Mouse (Mus musculus): Measurements from ENCODE around the gene Ebf1. TPM values are rescaled to one million over a fixed set of nuclear protein-coding genes. Genes with fewer than 3 reads are reported as not detected.

Gene Ebf1
- total and polyA plus RNA-seq, 2 experiments from 2014 or later: 27.1 to 30.0 TPM

DNA sequence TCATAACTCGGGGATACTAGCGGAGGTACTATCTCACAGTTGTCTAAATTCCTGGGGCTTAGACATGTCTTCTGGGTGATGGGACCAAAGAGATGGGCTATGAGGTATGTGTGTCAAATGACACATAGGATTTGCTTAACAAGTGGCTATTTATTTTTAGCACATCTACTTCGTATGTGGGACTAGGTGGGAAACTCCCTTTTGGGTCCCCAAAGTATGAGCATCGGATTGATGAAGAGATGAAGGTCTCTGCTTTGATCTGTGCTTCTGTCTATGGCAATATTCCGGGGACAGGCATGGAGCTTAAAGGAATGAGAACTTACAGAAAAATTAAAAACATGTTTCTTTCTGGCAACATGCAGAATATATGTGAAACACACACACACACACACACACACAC lies 44.8 kb downstream of the Ebf1 start:
- WGBS: 77% methylated on average over 5 of the region's 5 CpGs
- no peak for TF ChIP-seq CTCF (IDR thresholded peaks at IDR 0.05)
- Histone ChIP-seq H3K36me3 (ENCODE audit: insufficient read depth, low read length) (no peaks in the 10 kb centered on the region), H3K4me2 (ENCODE audit: low read depth, low read length, poor library complexity, severe bottlenecking) (no peak overlapping the region), H3K27ac (ENCODE audit: low read depth, low read length) (no peak overlapping the region), H3K27me3 (ENCODE audit: insufficient read depth, low read length) (no peaks in the 10 kb centered on the region), H3K4me1 (ENCODE audit: insufficient read depth, low read length) (no peaks in the 10 kb centered on the region), H3K9ac (replicated peaks; ENCODE audit: low read length, poor library complexity, severe bottlenecking) (no peak overlapping the region), H3K9me3 (ENCODE audit: low read length) (no peaks in the 10 kb centered on the region), H3K4me3 (ENCODE audit: low read depth, low read length) (no peak overlapping the region)
- ATAC-seq (ENCODE audit: low FRiP score) (no peak), DNase-seq (ENCODE audit: low spot score) (no peak)

DNA sequence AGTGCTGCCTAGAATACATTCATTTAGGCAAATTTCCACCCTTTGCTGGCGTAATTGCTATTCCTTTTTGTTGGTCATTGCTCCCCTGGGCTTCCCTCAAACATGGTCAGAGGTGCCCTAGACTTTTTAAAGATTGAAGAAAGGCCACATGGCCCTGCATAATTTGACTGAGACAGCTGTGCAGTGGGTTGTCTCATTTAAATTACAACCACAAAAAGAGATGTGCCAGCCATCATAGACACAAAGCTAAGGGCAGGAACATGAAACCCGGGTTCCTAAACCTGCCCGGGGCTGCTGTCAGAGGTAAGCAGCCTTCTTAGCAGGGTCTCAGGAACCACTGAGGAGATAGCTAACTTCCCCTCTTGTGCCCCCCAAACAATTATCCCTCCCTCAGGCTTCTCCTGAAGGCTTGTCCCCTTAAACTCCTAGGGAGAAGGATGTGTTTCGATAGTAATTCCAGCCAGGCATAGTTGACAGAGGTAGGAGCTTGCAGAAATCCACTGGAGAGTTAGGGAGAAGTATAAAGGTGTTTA lies 46.6 kb downstream of the Ebf1 start:
- Histone ChIP-seq H3K4me1 (ENCODE audit: insufficient read depth, low read length) (no peaks in the 10 kb centered on the region), H3K27me3 (ENCODE audit: insufficient read depth, low read length) (no peaks in the 10 kb centered on the region), H3K4me2 (ENCODE audit: low read depth, low read length, poor library complexity, severe bottlenecking) (no peak overlapping the region), H3K9ac (replicated peaks; ENCODE audit: low read length, poor library complexity, severe bottlenecking) (no peak overlapping the region), H3K36me3 (ENCODE audit: insufficient read depth, low read length) (no peaks in the 10 kb centered on the region), H3K4me3 (ENCODE audit: low read depth, low read length) (no peak overlapping the region), H3K9me3 (ENCODE audit: low read length) (no peaks in the 10 kb centered on the region), H3K27ac (ENCODE audit: low read depth, low read length) (no peak overlapping the region)
- no peak for TF ChIP-seq CTCF (IDR thresholded peaks at IDR 0.05)
- 37% methylated on average over 4 of the region's 4 CpGs for WGBS
- DNase-seq (ENCODE audit: low spot score) (no peak), ATAC-seq (ENCODE audit: low FRiP score) (no peak)

DNA sequence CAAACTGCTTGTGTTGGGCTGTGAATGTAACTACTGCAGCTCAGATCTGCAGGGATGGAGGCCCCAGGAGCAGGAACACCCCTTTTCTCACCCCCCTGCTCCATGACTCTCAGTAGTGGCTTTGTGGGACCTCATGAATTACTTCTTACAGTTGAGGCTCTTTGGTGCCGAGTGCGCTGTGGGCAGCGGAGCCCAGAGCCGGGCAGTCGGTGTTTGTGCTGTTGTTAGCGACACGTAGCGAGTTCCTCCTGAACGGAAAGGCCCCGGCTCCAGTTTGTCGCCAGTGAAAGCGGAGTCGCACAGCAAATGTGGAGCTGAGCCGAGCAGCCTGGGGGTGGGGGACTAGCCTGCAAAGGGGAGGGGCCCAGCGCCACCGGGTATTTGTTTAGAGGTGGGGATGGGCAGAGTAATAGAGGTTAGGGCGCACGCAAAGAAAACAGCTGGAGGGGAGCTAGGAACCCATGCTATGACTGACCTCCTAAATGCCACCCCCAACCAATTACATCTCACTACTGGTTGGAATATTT lies 48.1 kb downstream of the Ebf1 start:
- Histone ChIP-seq H3K9ac (replicated peaks; ENCODE audit: low read length, poor library complexity, severe bottlenecking) (no peak overlapping the region), H3K27me3 (ENCODE audit: insufficient read depth, low read length) (no peaks in the 10 kb centered on the region), H3K4me2 (ENCODE audit: low read depth, low read length, poor library complexity, severe bottlenecking) (peak overlapping the region; percentile 55), H3K36me3 (ENCODE audit: insufficient read depth, low read length) (no peaks in the 10 kb centered on the region), H3K27ac (ENCODE audit: low read depth, low read length) (no peak overlapping the region), H3K9me3 (ENCODE audit: low read length) (no peaks in the 10 kb centered on the region), H3K4me3 (ENCODE audit: low read depth, low read length) (peak overlapping the region; percentile 27), H3K4me1 (ENCODE audit: insufficient read depth, low read length) (no peaks in the 10 kb centered on the region)
- ATAC-seq (ENCODE audit: low FRiP score) (peak; percentile 73; the same call in 1 of the 2 replicates), DNase-seq (ENCODE audit: low spot score) (peak; percentile 61)
- no peak for TF ChIP-seq CTCF (IDR thresholded peaks at IDR 0.05)
- 6% methylated on average over 18 of the region's 18 CpGs for WGBS

DNA sequence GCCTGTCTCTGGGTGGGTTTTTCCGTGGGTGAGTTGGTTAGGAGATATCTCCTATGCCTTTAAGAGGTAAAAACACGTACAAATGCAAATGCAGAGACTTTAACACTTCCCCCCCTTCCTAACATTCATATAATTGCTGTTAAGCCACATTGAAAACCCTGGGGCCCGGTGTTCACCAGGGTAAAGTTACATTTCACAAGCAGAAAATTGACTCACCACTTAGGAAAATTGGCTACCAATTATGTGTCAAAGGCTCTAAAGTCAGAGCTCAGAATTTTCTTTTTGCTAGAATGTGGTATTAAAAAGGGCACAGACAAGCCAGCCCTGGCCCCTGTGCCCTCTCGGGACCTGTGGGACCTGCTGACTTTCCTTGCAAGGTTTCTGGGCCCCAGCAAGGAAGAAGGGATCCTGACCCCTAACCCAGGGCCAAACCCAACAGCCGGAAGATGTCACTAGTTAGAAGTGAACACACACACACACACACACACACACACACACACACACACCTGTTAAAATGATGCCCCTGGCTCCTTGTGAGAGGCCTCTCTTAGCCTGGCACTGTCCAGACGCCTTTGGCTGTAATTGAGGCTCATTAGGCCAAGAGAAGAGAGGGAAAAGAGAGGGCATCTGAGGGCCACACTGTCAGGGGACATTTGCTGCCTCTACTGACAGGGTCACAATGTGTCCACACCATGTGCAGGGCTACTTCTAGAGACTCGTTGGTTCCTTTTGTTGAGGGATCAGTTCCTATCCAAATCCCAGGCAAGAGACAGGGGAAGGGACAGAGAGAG lies 48.8 kb downstream of the Ebf1 start:
- ATAC-seq (ENCODE audit: low FRiP score) (no peak), DNase-seq (ENCODE audit: low spot score) (no peak)
- H3K9ac ChIP-seq (replicated peaks; ENCODE audit: low read length, poor library complexity, severe bottlenecking): no peak overlapping the region
- TF ChIP-seq CTCF (IDR thresholded peaks at IDR 0.05): no peak
- WGBS: 56% methylated on average over 7 of the region's 7 CpGs
- no peaks in the 10 kb centered on the region for H3K9me3 ChIP-seq (ENCODE audit: low read length)
- H3K4me3 ChIP-seq (ENCODE audit: low read depth, low read length): 0 out of 2 replicates have a peak overlapping the region, but pooled peaks have one; percentile 27
- no peak overlapping the region for H3K27ac ChIP-seq (ENCODE audit: low read depth, low read length)
- H3K36me3 ChIP-seq (ENCODE audit: insufficient read depth, low read length): no peaks in the 10 kb centered on the region
- H3K4me1 ChIP-seq (ENCODE audit: insufficient read depth, low read length): no peaks in the 10 kb centered on the region
- H3K27me3 ChIP-seq (ENCODE audit: insufficient read depth, low read length): no peaks in the 10 kb centered on the region
- H3K4me2 ChIP-seq (ENCODE audit: low read depth, low read length, poor library complexity, severe bottlenecking): no peak overlapping the region

DNA sequence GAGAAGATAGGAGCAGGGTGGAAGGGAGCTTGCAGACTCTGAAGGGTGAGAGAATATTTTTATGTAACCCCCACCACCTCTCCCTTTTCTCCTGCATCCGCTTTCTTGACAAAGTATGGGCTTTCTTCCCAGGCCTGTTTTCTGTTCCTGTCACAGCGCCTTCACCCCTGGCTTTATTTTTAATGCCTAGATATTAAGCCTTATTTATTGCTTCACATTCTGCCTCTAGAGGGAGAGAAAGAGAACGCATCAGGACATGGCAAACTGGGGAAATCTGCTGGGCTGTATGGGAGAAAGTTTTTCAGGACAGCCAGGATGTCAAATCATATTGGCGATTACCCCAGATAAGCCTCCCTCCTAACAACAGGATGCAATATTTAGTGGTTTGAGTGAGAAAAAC lies 49.6 kb downstream of the Ebf1 start:
- H3K4me1 ChIP-seq (ENCODE audit: insufficient read depth, low read length): no peaks in the 10 kb centered on the region
- no peaks in the 10 kb centered on the region for H3K27me3 ChIP-seq (ENCODE audit: insufficient read depth, low read length)
- H3K9ac ChIP-seq (replicated peaks; ENCODE audit: low read length, poor library complexity, severe bottlenecking): no peak overlapping the region
- 55% methylated on average over 4 of the region's 4 CpGs for WGBS
- H3K36me3 ChIP-seq (ENCODE audit: insufficient read depth, low read length): no peaks in the 10 kb centered on the region
- DNase-seq (ENCODE audit: low spot score) (no peak), ATAC-seq (ENCODE audit: low FRiP score) (no peak)
- no peaks in the 10 kb centered on the region for H3K9me3 ChIP-seq (ENCODE audit: low read length)
- no peak overlapping the region for H3K4me3 ChIP-seq (ENCODE audit: low read depth, low read length)
- H3K4me2 ChIP-seq (ENCODE audit: low read depth, low read length, poor library complexity, severe bottlenecking): no peak overlapping the region
- H3K27ac ChIP-seq (ENCODE audit: low read depth, low read length): no peak overlapping the region
- TF ChIP-seq CTCF (IDR thresholded peaks at IDR 0.05): peak; percentile 64

DNA sequence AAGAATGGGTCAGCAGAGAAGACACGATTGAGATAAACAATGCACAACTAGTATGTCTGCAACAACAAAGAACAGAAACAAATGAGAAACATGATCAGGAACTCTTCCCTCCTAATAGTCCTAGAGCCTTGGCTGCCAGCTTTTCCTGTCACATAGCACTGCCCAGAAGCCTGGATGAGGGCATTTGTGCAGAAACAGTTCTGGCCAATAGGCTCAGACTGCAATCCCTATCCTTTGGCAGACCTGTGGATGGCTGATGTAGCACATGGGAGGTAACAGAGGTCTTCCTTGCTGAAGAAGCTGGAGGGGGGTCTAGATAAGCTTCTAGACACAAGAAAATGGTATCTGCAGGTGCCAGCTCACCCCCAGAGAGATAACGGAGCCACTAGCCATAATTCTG lies 64.2 kb downstream of the Ebf1 start:
- H3K36me3 ChIP-seq (ENCODE audit: insufficient read depth, low read length): no peaks in the 10 kb centered on the region
- H3K4me3 ChIP-seq (ENCODE audit: low read depth, low read length): no peak overlapping the region
- ATAC-seq (ENCODE audit: low FRiP score) (no peak), DNase-seq (ENCODE audit: low spot score) (no peak)
- H3K9ac ChIP-seq (replicated peaks; ENCODE audit: low read length, poor library complexity, severe bottlenecking): no peak overlapping the region
- WGBS: 80% methylated on average over 2 of the region's 2 CpGs
- no peak overlapping the region for H3K27ac ChIP-seq (ENCODE audit: low read depth, low read length)
- no peak overlapping the region for H3K4me2 ChIP-seq (ENCODE audit: low read depth, low read length, poor library complexity, severe bottlenecking)
- no peaks in the 10 kb centered on the region for H3K9me3 ChIP-seq (ENCODE audit: low read length)
- no peaks in the 10 kb centered on the region for H3K27me3 ChIP-seq (ENCODE audit: insufficient read depth, low read length)
- H3K4me1 ChIP-seq (ENCODE audit: insufficient read depth, low read length): no peaks in the 10 kb centered on the region
- TF ChIP-seq CTCF (IDR thresholded peaks at IDR 0.05): no peak

Measured in midbrain, postnatal 0 days (tissue).